Mouse (Mus musculus) mouse trophoblast stem cell (cell line): ENCODE measurements around the gene Pex5.
"Not testable (repeated sequence)": the region's sequence is repeated elsewhere in the genome, so short reads cannot be mapped to it uniquely, and the experiment has no call there.

Experiments
- in situ Hi-C, 2 experiments: fragments of 300-500 bp; cut with MseI, MboI; formaldehyde crosslinking; loops; 2 replicates in 1 of 2; 3 replicates in 1 of 2; pipeline ENCODE4 v1.15.1; 2025

Pex5 gene

GRCm38 (mm10) chr6:124427289-124427688 lies 12.4 kb upstream of the Pex5 start:
- in situ Hi-C loops, result no loop called here

- in situ Hi-C loops, result no loop called here
Measured at GRCm38 (mm10) chr6:124426604-124427003, 11.7 kb upstream of the Pex5 start.

- in situ Hi-C loops, result no loop called here
Measured at GRCm38 (mm10) chr6:124425523-124425922, 10.7 kb upstream of the Pex5 start.

GRCm38 (mm10) chr6:124425042-124425441 lies 10.2 kb upstream of the Pex5 start:
- in situ Hi-C loops, result not testable (repeated sequence)

- in situ Hi-C loops, result no loop called here
Measured at GRCm38 (mm10) chr6:124424068-124424498, 9.2 kb upstream of the Pex5 start.

- in situ Hi-C loops, result no loop called here
Measured at GRCm38 (mm10) chr6:124418686-124419085, 3.8 kb upstream of the Pex5 start.

- in situ Hi-C loops, result no loop called here
Measured at GRCm38 (mm10) chr6:124415347-124416088, 651 bp upstream of the Pex5 start.

- in situ Hi-C loops, result no loop called here
Measured at GRCm38 (mm10) chr6:124414150-124414926, 529 bp downstream of the Pex5 start.

- in situ Hi-C loops, result no loop called here
Measured at GRCm38 (mm10) chr6:124413770-124414149, 1.1 kb downstream of the Pex5 start.

GRCm38 (mm10) chr6:124408355-124408754 lies 6.5 kb downstream of the Pex5 start:
- in situ Hi-C loops, result no loop called here

GRCm38 (mm10) chr6:124407180-124407579 lies 7.7 kb downstream of the Pex5 start:
- in situ Hi-C loops, result no loop called here

GRCm38 (mm10) chr6:124406326-124406725 lies 8.5 kb downstream of the Pex5 start:
- in situ Hi-C loops, result no loop called here

GRCm38 (mm10) chr6:124399738-124400137 lies 15.1 kb downstream of the Pex5 start:
- in situ Hi-C loops, result no loop called here

- in situ Hi-C loops, result not testable (repeated sequence)
Measured at GRCm38 (mm10) chr6:124394991-124395390, 19.9 kb downstream of the Pex5 start.

- in situ Hi-C loops, result no loop called here
Measured at GRCm38 (mm10) chr6:124380142-124380541, 34.7 kb downstream of the Pex5 start.

GRCm38 (mm10) chr6:124379331-124379730 lies 35.5 kb downstream of the Pex5 start:
- in situ Hi-C loops, result loop anchor here (5.0 kb wide), 1 partner anchor 117 kb away; no protein-coding TSS in a partner anchor

- in situ Hi-C loops, result loop anchor here (5.0 kb wide), 1 partner anchor 115 kb away; no protein-coding TSS in a partner anchor
Measured at GRCm38 (mm10) chr6:124377494-124378255, 37.2 kb downstream of the Pex5 start.

GRCm38 (mm10) chr6:124376311-124376710 lies 38.6 kb downstream of the Pex5 start:
- in situ Hi-C loops, result loop anchor here (5.0 kb wide), 1 partner anchor 114 kb away; no protein-coding TSS in a partner anchor

- in situ Hi-C loops, result loop anchor here (5.0 kb wide), 1 partner anchor 113 kb away; no protein-coding TSS in a partner anchor
Measured at GRCm38 (mm10) chr6:124375435-124375884, 39.4 kb downstream of the Pex5 start.

- in situ Hi-C loops, result loop anchor here (5.0 kb wide), 1 partner anchor 112 kb away; no protein-coding TSS in a partner anchor
Measured at GRCm38 (mm10) chr6:124374683-124375082, 40.2 kb downstream of the Pex5 start.

- in situ Hi-C loops, result no loop called here
Measured at GRCm38 (mm10) chr6:124373584-124374206, 41.2 kb downstream of the Pex5 start.
